Mouse (Mus musculus): ENCODE data around the gene Capzb. TPM values are rescaled to one million over a fixed set of nuclear protein-coding genes. Genes with fewer than 3 reads are reported as not detected.

The Capzb gene
- polyA plus RNA-seq, 1 experiment from 2014 or later, result 312 TPM

Small RNAs within 50 kb of the gene (microRNA-seq; reads per million reads assigned to microRNA genes)
- gene Gm24245, result 2.9 reads per million, percentile 6 among the genes with 10 or more reads in this experiment
- 1.5 reads per million for gene Gm25732

Other genes with a start within 250 kb of the Capzb start
- not detected in 2 replicates for gene Rnf186, start 225.8 kb upstream of the Capzb start, polyA plus RNA-seq (2016; fragmentation: Nextera tagmentation; extraction: Ambion mirVana)
- 0.88 and 0.96 TPM in 2 replicates for gene Tmco4, start 220.0 kb upstream of the Capzb start, polyA plus RNA-seq (2016; fragmentation: Nextera tagmentation; extraction: Ambion mirVana)
- 0.18 TPM in 1 of 2 replicates, not detected in the other for gene Htr6, start 117.3 kb upstream of the Capzb start, polyA plus RNA-seq (2016; fragmentation: Nextera tagmentation; extraction: Ambion mirVana)
- gene Nbl1, start 99.9 kb upstream of the Capzb start, polyA plus RNA-seq (2016; fragmentation: Nextera tagmentation; extraction: Ambion mirVana), result 22.5 and 26.7 TPM in 2 replicates
- 416 and 438 TPM in 2 replicates for gene Minos1, start 61.8 kb upstream of the Capzb start, polyA plus RNA-seq (2016; fragmentation: Nextera tagmentation; extraction: Ambion mirVana)
- 11.6 and 12.5 TPM in 2 replicates for gene Pqlc2, start 117.8 kb downstream of the Capzb start, polyA plus RNA-seq (2016; fragmentation: Nextera tagmentation; extraction: Ambion mirVana)
- 70.7 and 78.1 TPM in 2 replicates for gene Akr7a5, start 117.8 kb downstream of the Capzb start, polyA plus RNA-seq (2016; fragmentation: Nextera tagmentation; extraction: Ambion mirVana)
- gene Mrto4, start 159.7 kb downstream of the Capzb start, polyA plus RNA-seq (2016; fragmentation: Nextera tagmentation; extraction: Ambion mirVana), result 113 and 126 TPM in 2 replicates
- gene Emc1, start 159.7 kb downstream of the Capzb start, polyA plus RNA-seq (2016; fragmentation: Nextera tagmentation; extraction: Ambion mirVana), result 34.9 and 35.6 TPM in 2 replicates
- 76.0 and 81.5 TPM in 2 replicates for gene Ubr4, start 159.7 kb downstream of the Capzb start, polyA plus RNA-seq (2016; fragmentation: Nextera tagmentation; extraction: Ambion mirVana)